Mouse (Mus musculus) CH12.LX (cell line): ENCODE data around the gene Zfp326. TPM values are rescaled to one million over a fixed set of nuclear protein-coding genes. Genes with fewer than 3 reads are reported as not detected.

Source experiments
- DNase-seq: peaks from one replicate; pipeline ENCODE4 v3.0.0-alpha.2; 2013; ENCODE audit errors: extremely low read depth
- H3K27ac ChIP-seq: 2 replicates; pipeline ENCODE4 v1.5.1; 2012; ENCODE audit warnings: low read depth, mild to moderate bottlenecking, control low read depth, moderate library complexity; ENCODE audit not compliant: insufficient read depth
- H3K27me3 ChIP-seq: replicated peaks from 2 replicates; pipeline ENCODE3; 2012; ENCODE audit warnings: inconsistent platforms
- H3K36me3 ChIP-seq, 2 experiments: replicated peaks in 1 of 2; 2 replicates each; pipeline versions ENCODE3 to v1.6.1; 2012; ENCODE audit warnings: inconsistent platforms in 1 of 2, low read length in 1 of 2, mild to moderate bottlenecking in 1 of 2, mixed read lengths in 1 of 2, moderate library complexity in 1 of 2; ENCODE audit not compliant: control insufficient read depth in 1 of 2, insufficient read depth in 1 of 2
- H3K4me1 ChIP-seq, 2 experiments: 2 replicates each; pipeline ENCODE4 v1.6.1; 2012; ENCODE audit warnings: inconsistent platforms in 1 of 2, moderate library complexity in 1 of 2; ENCODE audit not compliant: insufficient read depth in 2 of 2, control insufficient read depth in 1 of 2
- H3K4me2 ChIP-seq: 2 replicates; pipeline ENCODE4 v1.6.1; 2012; ENCODE audit warnings: low read depth, mild to moderate bottlenecking, control low read depth; ENCODE audit not compliant: poor library complexity, insufficient read depth, severe bottlenecking
- H3K4me3 ChIP-seq, 3 experiments: fragments of 150-350 bp in 1 of 3; sonication (generic) in 1 of 3; replicated peaks in 1 of 3; 2 replicates each; pipeline versions ENCODE3 to v1.5.1; 2011 to 2012; ENCODE audit warnings: low read depth in 2 of 3, low read length in 2 of 3, mild to moderate bottlenecking in 2 of 3, moderate library complexity in 2 of 3, control low read depth in 1 of 3, improper control_type of control experiment in 1 of 3, inconsistent platforms in 1 of 3, mixed read lengths in 1 of 3; ENCODE audit not compliant: poor library complexity in 1 of 3
- H3K79me2 ChIP-seq: replicated peaks from 2 replicates; pipeline ENCODE4 v1.6.1; 2012; ENCODE audit warnings: mild to moderate bottlenecking, moderate library complexity; ENCODE audit not compliant: control insufficient read depth, poor library complexity, insufficient read depth, severe bottlenecking; ENCODE audit errors: extremely low read depth
- H3K9ac ChIP-seq: 2 replicates; pipeline ENCODE4 v1.6.1; 2012; ENCODE audit warnings: low read depth, mild to moderate bottlenecking, control low read depth, moderate library complexity; ENCODE audit not compliant: insufficient read depth
- H3K9me3 ChIP-seq: replicated peaks from 2 replicates; pipeline ENCODE3; 2012; ENCODE audit warnings: low read length, inconsistent platforms, mixed read lengths
- CTCF ChIP-seq, 2 experiments: IDR thresholded peaks in 1 of 2; conservative IDR thresholded peaks in 1 of 2; 2 replicates each; pipeline ENCODE4 v1.5.1; 2011 to 2012; ENCODE audit warnings: low read depth in 2 of 2, low read length in 2 of 2, improper control_type of control experiment in 1 of 2, inconsistent platforms in 1 of 2, mild to moderate bottlenecking in 1 of 2, moderate library complexity in 1 of 2
- E2F4 ChIP-seq: IDR thresholded peaks from 2 replicates; pipeline ENCODE4 v1.6.1; 2011; ENCODE audit warnings: low read depth, low read length, improper control_type of control experiment; ENCODE audit not compliant: insufficient replicate concordance
- EP300 ChIP-seq: IDR thresholded peaks from 2 replicates; pipeline ENCODE4 v1.6.1; 2011; ENCODE audit warnings: low read length, improper control_type of control experiment
- GABPA ChIP-seq: IDR thresholded peaks from 2 replicates; pipeline ENCODE4 v1.6.1; 2012; ENCODE audit warnings: low read depth, low read length, improper control_type of control experiment, inconsistent platforms; ENCODE audit not compliant: insufficient replicate concordance
- HCFC1 ChIP-seq: IDR thresholded peaks from 2 replicates; pipeline ENCODE4 v1.6.1; 2012; ENCODE audit warnings: low read depth, mild to moderate bottlenecking, inconsistent platforms, low read length, improper control_type of control experiment
- IRF4 ChIP-seq: IDR thresholded peaks from 2 replicates; pipeline ENCODE4 v1.6.1; 2014; ENCODE audit warnings: low read depth, mild to moderate bottlenecking, inconsistent platforms, low read length, improper control_type of control experiment
- JUN ChIP-seq: IDR thresholded peaks from 2 replicates; pipeline ENCODE4 v1.6.1; 2011; ENCODE audit warnings: low read depth, mild to moderate bottlenecking, low read length, improper control_type of control experiment, moderate library complexity; ENCODE audit not compliant: insufficient read depth
- KAT2A ChIP-seq: IDR thresholded peaks from 2 replicates; pipeline ENCODE4 v1.6.1; 2012; ENCODE audit warnings: low read length, improper control_type of control experiment, inconsistent platforms; ENCODE audit not compliant: insufficient replicate concordance
- MAFK ChIP-seq: IDR thresholded peaks from 2 replicates; pipeline ENCODE4 v1.6.1; 2011; ENCODE audit warnings: low read length, improper control_type of control experiment; ENCODE audit not compliant: insufficient replicate concordance
- MAX ChIP-seq: IDR thresholded peaks from 2 replicates; pipeline ENCODE4 v1.6.1; 2011; ENCODE audit warnings: low read length, improper control_type of control experiment
- MAZ ChIP-seq: IDR thresholded peaks from 2 replicates; pipeline ENCODE4 v1.6.1; 2012; ENCODE audit warnings: low read depth, mild to moderate bottlenecking, inconsistent platforms, low read length, improper control_type of control experiment, moderate library complexity
- NELFE ChIP-seq: IDR thresholded peaks from 2 replicates; pipeline ENCODE4 v1.6.1; 2011; ENCODE audit warnings: low read depth, low read length, improper control_type of control experiment
- NRF1 ChIP-seq: IDR thresholded peaks from 2 replicates; pipeline ENCODE4 v1.6.1; 2014; ENCODE audit warnings: low read depth, mild to moderate bottlenecking, inconsistent platforms, low read length, improper control_type of control experiment, moderate library complexity
- PAX5 ChIP-seq: IDR thresholded peaks from 2 replicates; pipeline ENCODE4 v1.6.1; 2012; ENCODE audit warnings: low read length, inconsistent platforms, mixed read lengths
- RAD21 ChIP-seq: IDR thresholded peaks from 2 replicates; pipeline ENCODE4 v1.6.1; 2011; ENCODE audit warnings: low read depth, mild to moderate bottlenecking, low read length, improper control_type of control experiment, moderate library complexity
- SIN3A ChIP-seq: IDR thresholded peaks from 2 replicates; pipeline ENCODE4 v1.6.1; 2012; ENCODE audit warnings: low read length, improper control_type of control experiment, inconsistent platforms
- USF2 ChIP-seq: conservative IDR thresholded peaks from 2 replicates; pipeline ENCODE4 v1.6.1; 2011; ENCODE audit warnings: low read depth, low read length, improper control_type of control experiment
- ZC3H11A ChIP-seq: IDR thresholded peaks from 2 replicates; pipeline ENCODE4 v1.6.1; 2012; ENCODE audit warnings: low read depth, mild to moderate bottlenecking, inconsistent platforms, low read length, improper control_type of control experiment
- ZMIZ1 ChIP-seq: IDR thresholded peaks from 2 replicates; pipeline ENCODE4 v1.6.1; 2012; ENCODE audit warnings: low read depth, mild to moderate bottlenecking, inconsistent platforms, low read length, improper control_type of control experiment
- ZNF384 ChIP-seq: IDR thresholded peaks from 2 replicates; pipeline ENCODE4 v1.6.1; 2012; ENCODE audit warnings: low read depth, low read length, improper control_type of control experiment, inconsistent platforms
- dilution Hi-C: fragments of 300-500 bp; cut with MboI; formaldehyde crosslinking; loops from 2 replicates; pipeline ENCODE4 v1.14.3; 2020; ENCODE audit warnings: low sequenced_read_pairs; ENCODE audit not compliant: extremely low pct_unique_long_range_greater_than_20kb, extremely low pct_ligation_motif_present
- in situ Hi-C: fragments of 300-500 bp; cut with MboI; formaldehyde crosslinking; loops from 3 replicates; pipeline ENCODE4 v1.14.3; 2019; ENCODE audit warnings: low sequenced_read_pairs, low pct_ligation_motif_present, low pct_unique_long_range_greater_than_20kb, mixed read lengths
- polyA plus RNA-seq: library from polyadenylated mRNA; unstranded; fragments of >175 nt; gene quantifications from 2 replicates; pipeline ENCODE4 v1.2.1, GENCODE M21; 2012; ENCODE audit warnings: low read depth; ENCODE audit not compliant: insufficient read length
- total RNA-seq, 2 experiments: library from RNA; depleted of rRNA; stranded (reverse); fragments of 300-350 nt in 1 of 2; fragments of >200 nt in 1 of 2; gene quantifications; 2 replicates each; pipeline ENCODE4 v1.2.3; 2012 to 2014

Gene Zfp326
- total and polyA plus RNA-seq, 3 experiments, result 5.3 to 21.6 (median 7.4) TPM

- in situ Hi-C loops, result no loop called here
- peaks cover 0 to 2% of the 10 kb centered on the region in 2 experiments for H3K36me3 ChIP-seq
- H3K9me3 ChIP-seq, result no peaks in the 10 kb centered on the region
- no peak overlapping the region for H3K4me3 ChIP-seq
- peaks cover 0 to 6% of the 10 kb centered on the region in 2 experiments; a peak in 2 of 4 replicates for H3K4me1 ChIP-seq
- no peaks in the 10 kb centered on the region for H3K27me3 ChIP-seq
- H3K79me2 ChIP-seq, result no peaks in the 10 kb centered on the region
- TF ChIP-seq GABPA, result no peak
- no peak overlapping the region for H3K27ac ChIP-seq
- H3K4me2 ChIP-seq, result no peak overlapping the region
- no peak overlapping the region for H3K9ac ChIP-seq
- no peak for DNase-seq
- dilution Hi-C loops, result no loop called here
Observed at GRCm38 (mm10) chr5:105828050-105828449, 48.3 kb upstream of the Zfp326 start.

- dilution Hi-C loops (no loop called here), in situ Hi-C loops (no loop called here)
- DNase-seq, result no peak
Observed at GRCm38 (mm10) chr5:105829008-105829586, 47.3 kb upstream of the Zfp326 start.

GRCm38 (mm10) chr5:105832140-105832539 is 44.2 kb upstream of the Zfp326 start:
- dilution Hi-C loops, result no loop called here
- Histone ChIP-seq H3K9ac (no peak overlapping the region), H3K4me2 (no peak overlapping the region), H3K27ac (no peak overlapping the region), H3K4me3 (no peak overlapping the region), H3K79me2 (no peaks in the 10 kb centered on the region), H3K27me3 (no peaks in the 10 kb centered on the region), H3K36me3 (no peaks in the 10 kb centered on the region), H3K4me1 (no peaks in the 10 kb centered on the region), H3K9me3 (no peaks in the 10 kb centered on the region)
- TF ChIP-seq SIN3A, result no peak
- TF ChIP-seq USF2, result no peak
- no peak for TF ChIP-seq ZNF384
- TF ChIP-seq MAX, result no peak
- no peak for TF ChIP-seq E2F4
- no peak for TF ChIP-seq ZMIZ1
- TF ChIP-seq KAT2A, result no peak
- no peak for TF ChIP-seq IRF4
- no peak for TF ChIP-seq PAX5
- no peak for TF ChIP-seq RAD21
- no peak for TF ChIP-seq EP300
- no peak for DNase-seq
- in situ Hi-C loops, result no loop called here

More at GRCm38 (mm10) chr5:105829008-105829586, 47.3 kb upstream of the Zfp326 start:
- H3K9ac ChIP-seq, result no peak overlapping the region
- H3K4me2 ChIP-seq, result no peak overlapping the region
- H3K27ac ChIP-seq, result no peak overlapping the region
- H3K4me1 ChIP-seq, result 0 out of 4 replicates have a peak, but pooled peaks cover 0 to 3% of the 10 kb centered on the region in 2 experiments
- H3K9me3 ChIP-seq, result no peaks in the 10 kb centered on the region
- no peaks in the 10 kb centered on the region for H3K79me2 ChIP-seq
- H3K27me3 ChIP-seq, result no peaks in the 10 kb centered on the region
- no peaks in the 10 kb centered on the region for H3K36me3 ChIP-seq
- TF ChIP-seq JUN (no peak), CTCF (conservative IDR thresholded peaks at IDR 0.05 in 1 of 2, IDR thresholded peaks at IDR 0.05 in 1 of 2; ENCODE audit: low read depth in 2 of 2, low read length in 2 of 2) (no peak), E2F4 (no peak), USF2 (no peak), ZC3H11A (no peak), SIN3A (no peak), NELFE (no peak), ZMIZ1 (no peak), HCFC1 (no peak), MAZ (no peak), MAFK (no peak), NRF1 (no peak), PAX5 (no peak), RAD21 (no peak)
- H3K4me3 ChIP-seq, result no peak overlapping the region
